Mouse (Mus musculus) stomach, postnatal 0 days (tissue): ENCODE data around the gene Sod1. TPM values are rescaled to one million over a fixed set of nuclear protein-coding genes. Genes with fewer than 3 reads are reported as not detected.

Experiments
- ATAC-seq: fragments of 200-750 bp; cut with Nextera tagmentation; 2 replicates; pipeline ENCODE4 v1.8.0; 2017; ENCODE audit not compliant: low FRiP score, low TSS enrichment
- DNase-seq: peaks from one replicate; pipeline ENCODE4 v3.0.0-alpha.2; 2016; ENCODE audit warnings: low spot score
- H3K27ac ChIP-seq: fragments of 300-500 bp; sonication (generic); replicated peaks from 2 replicates; pipeline ENCODE4 v1.5.1; 2014; ENCODE audit warnings: mild to moderate bottlenecking, control low read depth
- H3K27me3 ChIP-seq: fragments of 300-500 bp; sonication (generic); 2 replicates; pipeline ENCODE4 v1.6.1; 2014; ENCODE audit warnings: low read length; ENCODE audit not compliant: control insufficient read depth, insufficient read depth
- H3K36me3 ChIP-seq: fragments of 300-500 bp; sonication (generic); 2 replicates; pipeline ENCODE4 v1.6.1; 2014; ENCODE audit warnings: low read length, mixed read lengths; ENCODE audit not compliant: control insufficient read depth, insufficient read depth
- H3K4me1 ChIP-seq: fragments of 300-500 bp; sonication (generic); replicated peaks from 2 replicates; pipeline ENCODE4 v1.6.1; 2014; ENCODE audit warnings: antibody characterized with exemption; ENCODE audit not compliant: control insufficient read depth, insufficient read depth
- H3K4me2 ChIP-seq: fragments of 300-500 bp; sonication (generic); replicated peaks from 2 replicates; pipeline ENCODE4 v1.6.1; 2014; ENCODE audit warnings: low read depth, mild to moderate bottlenecking, control low read depth, moderate library complexity
- H3K4me3 ChIP-seq: fragments of 300-500 bp; sonication (generic); 2 replicates; pipeline ENCODE4 v1.5.1; 2014; ENCODE audit warnings: low read depth, low read length, control low read depth
- H3K9ac ChIP-seq: fragments of 300-500 bp; sonication (generic); 2 replicates; pipeline ENCODE4 v1.6.1; 2014; ENCODE audit warnings: mild to moderate bottlenecking, low read length, control low read depth, mixed read lengths
- H3K9me3 ChIP-seq: fragments of 300-500 bp; sonication (generic); 2 replicates; pipeline ENCODE4 v1.6.1; 2016; ENCODE audit warnings: low read length; ENCODE audit not compliant: control insufficient read depth
- CTCF ChIP-seq: IDR thresholded peaks from 2 replicates; pipeline ENCODE4 v1.5.1; 2016; ENCODE audit warnings: antibody characterized with exemption, low read depth, mild to moderate bottlenecking, moderate library complexity
- EP300 ChIP-seq: optimal IDR thresholded peaks from 2 replicates; pipeline ENCODE3; 2016; ENCODE audit warnings: antibody characterized with exemption
- WGBS: fragments of 180-500 bp; shearing (Covaris S2); extraction: QIAGEN DNeasy Blood & Tissue Kit; methylation state at CpG from one replicate; pipeline ENCODE4 v1.1.7; 2014; 5-methylcytosine and 5-hydroxymethylcytosine counted together
- polyA plus RNA-seq: library from polyadenylated mRNA; unstranded; fragments of >200 nt; fragmentation: Nextera tagmentation; extraction: Ambion mirVana; gene quantifications from 2 replicates; pipeline ENCODE4 v1.2.1, GENCODE M21; 2015

Gene Sod1
- polyA plus RNA-seq, 1 experiment from 2014 or later, result 1,141 TPM

GRCm38 (mm10) chr16:90220892-90221431, 408 bp downstream of the Sod1 start:
- H3K36me3 ChIP-seq, result peaks cover 6% of the 10 kb centered on the region
- TF ChIP-seq EP300 (no peak), CTCF (no peak)
- no peaks in the 10 kb centered on the region for H3K27me3 ChIP-seq
- no peaks in the 10 kb centered on the region for H3K9me3 ChIP-seq
- ATAC-seq (peak; percentile 87), DNase-seq (no peak)
- H3K9ac ChIP-seq, result peak overlapping the region; percentile 92
- peak overlapping the region; percentile 89 for H3K4me3 ChIP-seq
- H3K4me1 ChIP-seq, result peaks cover 3% of the 10 kb centered on the region; the same call in 1 of the 2 replicates
- peak overlapping the region; percentile 74 for H3K4me2 ChIP-seq
- peak overlapping the region; percentile 90 for H3K27ac ChIP-seq
- under 1% methylated on average over 50 of the region's 52 CpGs for WGBS

- H3K4me2 ChIP-seq, result peak overlapping the region; percentile 74
- H3K4me1 ChIP-seq, result peaks cover 3% of the 10 kb centered on the region; the same call in 1 of the 2 replicates
- peak overlapping the region; percentile 92 for H3K9ac ChIP-seq
- peaks cover 8% of the 10 kb centered on the region for H3K36me3 ChIP-seq
- TF ChIP-seq CTCF, result no peak
- no peak for TF ChIP-seq EP300
- DNase-seq (peak; percentile 30), ATAC-seq (no peak)
- peak overlapping the region; percentile 90 for H3K27ac ChIP-seq
- H3K9me3 ChIP-seq, result no peaks in the 10 kb centered on the region
- H3K4me3 ChIP-seq, result peak overlapping the region; percentile 89
- no peaks in the 10 kb centered on the region for H3K27me3 ChIP-seq
- WGBS, result 2% methylated on average over 20 of the region's 20 CpGs
Measured at GRCm38 (mm10) chr16:90221441-90222070, 1.0 kb downstream of the Sod1 start.

GRCm38 (mm10) chr16:90229897-90230296, 9.3 kb downstream of the Sod1 start:
- Histone ChIP-seq H3K4me1 (no peaks in the 10 kb centered on the region), H3K4me3 (no peak overlapping the region), H3K4me2 (no peak overlapping the region), H3K9ac (no peak overlapping the region), H3K27ac (no peak overlapping the region), H3K36me3 (peaks cover 15% of the 10 kb centered on the region), H3K9me3 (no peaks in the 10 kb centered on the region), H3K27me3 (no peaks in the 10 kb centered on the region)
- ATAC-seq, result no peak
- DNase-seq, result no peak
- WGBS, result 79% methylated on average over 6 of the region's 6 CpGs
- TF ChIP-seq EP300 (no peak), CTCF (no peak)

- no peak for TF ChIP-seq CTCF
- no peak overlapping the region for H3K4me2 ChIP-seq
- 84% methylated on average over 7 of the region's 7 CpGs for WGBS
Measured at GRCm38 (mm10) chr16:90231302-90231701, 10.7 kb downstream of the Sod1 start.

GRCm38 (mm10) chr16:90233702-90234101, 13.1 kb downstream of the Sod1 start:
- no peak for DNase-seq
- H3K4me1 ChIP-seq, result no peaks in the 10 kb centered on the region
- ATAC-seq, result no peak
- H3K9ac ChIP-seq, result no peak overlapping the region
- no peak overlapping the region for H3K4me2 ChIP-seq
- H3K27me3 ChIP-seq, result no peaks in the 10 kb centered on the region
- no peak for TF ChIP-seq EP300
- TF ChIP-seq CTCF, result no peak
- H3K9me3 ChIP-seq, result no peaks in the 10 kb centered on the region
- no peak overlapping the region for H3K27ac ChIP-seq
- peaks cover 4% of the 10 kb centered on the region for H3K36me3 ChIP-seq
- no peak overlapping the region for H3K4me3 ChIP-seq
- WGBS, result 94% methylated on average over 10 of the region's 10 CpGs

More at GRCm38 (mm10) chr16:90231302-90231701, 10.7 kb downstream of the Sod1 start:
- ATAC-seq, result no peak
- H3K27ac ChIP-seq, result no peak overlapping the region
- no peaks in the 10 kb centered on the region for H3K27me3 ChIP-seq
- DNase-seq, result no peak
- no peaks in the 10 kb centered on the region for H3K4me1 ChIP-seq
- peaks cover 7% of the 10 kb centered on the region for H3K36me3 ChIP-seq
- H3K9ac ChIP-seq, result no peak overlapping the region
- no peak overlapping the region for H3K4me3 ChIP-seq
- no peaks in the 10 kb centered on the region for H3K9me3 ChIP-seq

GRCm38 (mm10) chr16:90234617-90235016, 14.1 kb downstream of the Sod1 start:
- no peak for DNase-seq

More at GRCm38 (mm10) chr16:90234617-90235016, 14.1 kb downstream of the Sod1 start:
- WGBS, result 68% methylated on average over 6 of the region's 6 CpGs
- H3K27me3 ChIP-seq, result no peaks in the 10 kb centered on the region
- no peak for ATAC-seq
- no peaks in the 10 kb centered on the region for H3K9me3 ChIP-seq
- peaks cover 4% of the 10 kb centered on the region for H3K36me3 ChIP-seq
- H3K4me3 ChIP-seq, result no peak overlapping the region
- H3K27ac ChIP-seq, result no peak overlapping the region
- no peak for TF ChIP-seq EP300
- no peak overlapping the region for H3K9ac ChIP-seq
- H3K4me2 ChIP-seq, result no peak overlapping the region
- no peaks in the 10 kb centered on the region for H3K4me1 ChIP-seq
